Mouse (Mus musculus): ENCODE measurements around the gene Arel1.

The Arel1 gene

GRCm38 (mm10) chr12:84970428-84971096 lies at the start of gene Arel1, which contains the start of gene Fcf1:
Gene Arel1, minus strand, starts transcription at chr12:84970900.
Gene Fcf1, plus strand, starts transcription at chr12:84970897.
- DNase-seq = peak; percentile 75 to 83

GRCm38 (mm10) chr12:85012185-85012584 lies 41.5 kb upstream of the Arel1 start:
- no peak for DNase-seq

GRCm38 (mm10) chr12:85010541-85010940 lies 39.8 kb upstream of the Arel1 start:
- no peak for DNase-seq

GRCm38 (mm10) chr12:85009776-85010175 lies 39.1 kb upstream of the Arel1 start:
- no peak for DNase-seq

GRCm38 (mm10) chr12:85007021-85007420 lies 36.3 kb upstream of the Arel1 start:
- no peak for DNase-seq

GRCm38 (mm10) chr12:85006206-85006605 lies 35.5 kb upstream of the Arel1 start:
- DNase-seq = no peak

- no peak for DNase-seq
Observed at GRCm38 (mm10) chr12:84999053-84999452, 28.4 kb upstream of the Arel1 start.

GRCm38 (mm10) chr12:84996501-84997398 lies 26.1 kb upstream of the Arel1 start:
- peak in 1 of 2 experiments; percentile 9 for DNase-seq

GRCm38 (mm10) chr12:84996083-84996496 lies 25.4 kb upstream of the Arel1 start, which contains the start of gene Ylpm1:
Gene Ylpm1, plus strand, starts transcription at chr12:84996321.
- peak; percentile 94 to 95 for DNase-seq

- no peak for DNase-seq
Observed at GRCm38 (mm10) chr12:84995112-84995761, 24.5 kb upstream of the Arel1 start.

- DNase-seq = no peak
Observed at GRCm38 (mm10) chr12:84989456-84989855, 18.8 kb upstream of the Arel1 start.

- DNase-seq = no peak
Observed at GRCm38 (mm10) chr12:84979264-84979862, 8.7 kb upstream of the Arel1 start.

GRCm38 (mm10) chr12:84969656-84970427 lies 858 bp downstream of the Arel1 start:
- no peak for DNase-seq

- DNase-seq = no peak
Observed at GRCm38 (mm10) chr12:84968831-84969655, 1.7 kb downstream of the Arel1 start.

- DNase-seq = no peak
Observed at GRCm38 (mm10) chr12:84962606-84963005, 8.1 kb downstream of the Arel1 start.

- no peak for DNase-seq
Observed at GRCm38 (mm10) chr12:84958794-84959356, 11.8 kb downstream of the Arel1 start.

GRCm38 (mm10) chr12:84956317-84956716 lies 14.4 kb downstream of the Arel1 start:
- no peak for DNase-seq

GRCm38 (mm10) chr12:84952351-84952750 lies 18.3 kb downstream of the Arel1 start:
- no peak for DNase-seq

- no peak for DNase-seq
Observed at GRCm38 (mm10) chr12:84951531-84951930, 19.2 kb downstream of the Arel1 start.

GRCm38 (mm10) chr12:84950763-84951162 lies 19.9 kb downstream of the Arel1 start:
- no peak for DNase-seq

All from spleen, adult 18-20 months (tissue).